8 mouse cellular contexts compared by ENCODE assay signal in the genomic region with DNA sequence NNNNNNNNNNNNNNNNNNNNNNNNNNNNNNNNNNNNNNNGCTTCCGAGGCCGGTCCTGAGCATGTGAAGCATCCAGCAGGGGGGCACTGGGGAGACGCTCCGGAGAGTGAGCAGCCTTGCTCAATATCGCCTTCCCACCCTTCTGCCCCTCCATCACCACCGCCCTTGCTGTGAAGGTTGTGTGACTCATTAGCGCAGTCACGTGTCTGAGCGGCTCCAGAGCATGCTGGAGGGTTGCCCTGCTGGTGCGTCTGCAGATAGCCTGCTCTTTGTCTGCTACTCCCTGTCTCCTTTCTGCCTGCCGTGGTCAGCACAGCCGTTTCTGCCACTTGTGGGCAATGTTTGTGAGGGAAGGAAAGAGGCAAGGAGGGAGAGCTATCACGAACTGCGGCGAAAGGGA. TPM values are rescaled to one million over a fixed set of nuclear protein-coding genes. Genes with fewer than 3 reads are reported as not detected.
A peak's percentile ranks its signal among the peaks of the same experiment; 100 is the strongest.
DNase-seq lines count a peak whose midpoint lies in the region; ATAC-seq lines count a peak whose summit lies in the region.

No protein-coding gene starts in this region.

- DNase-seq in ZHBTc4 (ENCODE audit: low read depth, low spot score) = peak; percentile 97
- peak; percentile 65 to 88 for DNase-seq in cerebellum, postnatal 4 days (ENCODE audit: low spot score in 2 of 2)
- DNase-seq in gastrocnemius, postnatal 10 days = peak; percentile 90
- DNase-seq in induced T-regulatory cell, adult 2 months (ENCODE audit: low read depth) = peak; percentile 93
- peak; percentile 62 to 83 for DNase-seq in left cerebral cortex, adult 8-10 months (ENCODE audit: low spot score in 2 of 2)
- DNase-seq in right cerebral cortex, adult 18-20 months = peak; percentile 89
- peak; percentile 67 for DNase-seq in urinary bladder, adult 2 months (ENCODE audit: low spot score)

- ATAC-seq in megakaryocyte, adult 5-6 weeks (ENCODE audit: poor library complexity, severe bottlenecking) = peak; percentile 99

RNA-seq across cellular contexts. Expression of gene Tlr5, which starts 28.4 kb away (rescaled TPM):
- 1 to 10 TPM; 2.0 to 2.1 TPM for total RNA-seq in gastrocnemius, postnatal 10 days (2021)
- total RNA-seq in left cerebral cortex, adult 8-10 months (2022) = under 1 TPM; 0.16 to 0.94 (median 0.64) TPM
- 7.9 and 9.1 TPM in 2 replicates for total RNA-seq in megakaryocyte, adult 5-6 weeks (2015)
- total RNA-seq in megakaryocyte, adult 5-6 weeks (2017) = 5.8 and 8.6 TPM in 2 replicates
- polyA plus RNA-seq in urinary bladder, adult 2 months (2012; rRNA removed) = 4.1 and 4.3 TPM in 2 replicates

Comparison
In these comparisons a context has a peak if more than half of its experiments do, and no peak if none do; other contexts are left out.
1. Peak in every context shown above with its lines: DNase-seq and ATAC-seq.